In genomic region chr16:38157854-38158622, GRCm38 (mm10) we compare ENCODE assay signal across 12 mouse cellular contexts.
DNase-seq lines count a peak whose midpoint lies in the region; ATAC-seq and TF ChIP-seq lines count a peak whose summit lies in the region.
"Had no signal": no experiment of that assay in that cellular context is flagged by ENCODE, and none has a peak within 500 bp of the region (broad histone marks: within the 10 kb centered on the region; RNA-seq: fewer than 3 reads in every experiment).

No protein-coding gene starts in this region.

- peaks cover 6% of the 10 kb centered on the region for H3K79me2 ChIP-seq in heart, adult 2 months (replicated peaks; ENCODE audit: control insufficient read depth, insufficient read depth, low read length)

- H3K4me1 ChIP-seq in heart, adult 2 months (ENCODE audit: control insufficient read depth, insufficient read depth, low read length): peaks cover 2% of the 10 kb centered on the region; the same call in 1 of the 2 replicates
- H3K4me1 ChIP-seq in heart, embryonic 12.5 days (replicated peaks): peaks cover 10% of the 10 kb centered on the region; the same call in 1 of the 2 replicates
- peaks cover 11% of the 10 kb centered on the region for H3K4me1 ChIP-seq in lung, adult 2 months (ENCODE audit: control insufficient read depth, insufficient read depth, low read length)
- H3K4me1 ChIP-seq in hindbrain, embryonic 15.5 days (replicated peaks): peaks cover 19% of the 10 kb centered on the region
- H3K4me1 ChIP-seq: embryonic facial prominence, embryonic 13.5 days; limb, embryonic 15.5 days; stomach, embryonic 15.5 days had no signal

- no peak overlapping the region for H3K27ac ChIP-seq in heart, adult 2 months
- no peak overlapping the region for H3K27ac ChIP-seq in heart, embryonic 12.5 days (ENCODE audit: poor library complexity, severe bottlenecking)
- H3K27ac ChIP-seq in hindbrain, embryonic 15.5 days (replicated peaks): no peak overlapping the region
- H3K27ac ChIP-seq: embryonic facial prominence, embryonic 13.5 days; heart, embryonic 13.5 days; limb, embryonic 15.5 days; stomach, embryonic 15.5 days had no signal

- H3K9me3 ChIP-seq in heart, embryonic 12.5 days (replicated peaks): no peaks in the 10 kb centered on the region
- H3K9me3 ChIP-seq in hindbrain, embryonic 15.5 days: no peaks in the 10 kb centered on the region
- H3K9me3 ChIP-seq: embryonic facial prominence, embryonic 13.5 days; heart, embryonic 13.5 days; limb, embryonic 15.5 days; stomach, embryonic 15.5 days had no signal

- no peak for DNase-seq in heart, adult 2 months
- no peak for DNase-seq in lung, adult 2 months
- no peak for DNase-seq in lung, postnatal 4 days
- peak; percentile 74 for DNase-seq in cerebellum, adult 18-20 months
- DNase-seq in retina, postnatal 1 day: no peak

- no peak overlapping the region for H3K9ac ChIP-seq in heart, adult 2 months (ENCODE audit: low read depth, low read length)
- no peak overlapping the region for H3K9ac ChIP-seq in heart, embryonic 12.5 days
- no peak overlapping the region for H3K9ac ChIP-seq in hindbrain, embryonic 15.5 days
- H3K9ac ChIP-seq: embryonic facial prominence, embryonic 13.5 days; heart, embryonic 13.5 days; limb, embryonic 15.5 days; stomach, embryonic 15.5 days had no signal

- no peak for TF ChIP-seq EP300 in heart, adult 2 months (IDR thresholded peaks at IDR 0.05; ENCODE audit: insufficient read depth, low read depth, low read length)

- TF ChIP-seq POLR2A in heart, adult 2 months (IDR thresholded peaks at IDR 0.05; ENCODE audit: insufficient read depth, low read depth, low read length): no peak
- no peak for TF ChIP-seq POLR2A in lung, adult 2 months (IDR thresholded peaks at IDR 0.05; ENCODE audit: borderline replicate concordance, extremely low read depth, low read depth, low read length)

- WGBS in heart, adult 2 months: 95% methylated on average over 7 of the region's 7 CpGs
- WGBS in heart, embryonic 12.5 days: 88% methylated on average over 7 of the region's 7 CpGs
- WGBS in lung, adult 2 months: 91% methylated on average over 7 of the region's 7 CpGs
- WGBS in hindbrain, embryonic 15.5 days: 89% methylated on average over 7 of the region's 7 CpGs

- no peak overlapping the region for H3K4me2 ChIP-seq in heart, embryonic 12.5 days
- no peak overlapping the region for H3K4me2 ChIP-seq in hindbrain, embryonic 15.5 days
- H3K4me2 ChIP-seq: embryonic facial prominence, embryonic 13.5 days; heart, embryonic 13.5 days; limb, embryonic 15.5 days; stomach, embryonic 15.5 days had no signal

- no peak overlapping the region for H3K4me3 ChIP-seq in heart, adult 2 months
- no peak overlapping the region for H3K4me3 ChIP-seq in heart, embryonic 12.5 days
- H3K4me3 ChIP-seq in lung, adult 2 months (replicated peaks; ENCODE audit: extremely low read depth, low read depth, low read length): no peak overlapping the region
- H3K4me3 ChIP-seq in hindbrain, embryonic 15.5 days: no peak overlapping the region
- H3K4me3 ChIP-seq: embryonic facial prominence, embryonic 13.5 days; heart, embryonic 13.5 days; limb, embryonic 15.5 days; stomach, embryonic 15.5 days had no signal

- H3K36me3 ChIP-seq in heart, adult 2 months (ENCODE audit: control insufficient read depth, insufficient read depth, low read length): no peaks in the 10 kb centered on the region
- H3K36me3 ChIP-seq in heart, embryonic 12.5 days: peaks cover 5% of the 10 kb centered on the region; the same call in 1 of the 2 replicates
- no peaks in the 10 kb centered on the region for H3K36me3 ChIP-seq in hindbrain, embryonic 15.5 days
- H3K36me3 ChIP-seq: embryonic facial prominence, embryonic 13.5 days; limb, embryonic 15.5 days had no signal

- peak; percentile 32; the same call in 1 of the 2 replicates for TF ChIP-seq CTCF in heart, adult 2 months (IDR thresholded peaks at IDR 0.05)
- TF ChIP-seq CTCF in lung, adult 2 months (IDR thresholded peaks at IDR 0.05; ENCODE audit: insufficient read depth, low read length): 0 out of 2 replicates have a peak, but pooled peaks have one; percentile 12

- intact Hi-C loops in heart, adult 2 months (cut with DNase I): no loop called here

- no peaks in the 10 kb centered on the region for H3K27me3 ChIP-seq in heart, adult 2 months (ENCODE audit: control insufficient read depth, insufficient read depth, low read length)
- no peaks in the 10 kb centered on the region for H3K27me3 ChIP-seq in heart, embryonic 12.5 days (replicated peaks)
- H3K27me3 ChIP-seq in hindbrain, embryonic 15.5 days: no peaks in the 10 kb centered on the region
- H3K27me3 ChIP-seq: embryonic facial prominence, embryonic 13.5 days; heart, embryonic 13.5 days; limb, embryonic 15.5 days; stomach, embryonic 15.5 days had no signal

- no peak for ATAC-seq in heart, embryonic 12.5 days (ENCODE audit: insufficient number of reproducible peaks, low FRiP score)
- ATAC-seq in hindbrain, embryonic 15.5 days (ENCODE audit: low FRiP score, low read depth): peak; percentile 47
- no peak for ATAC-seq in megakaryocyte, adult 5-6 weeks (ENCODE audit: poor library complexity, severe bottlenecking)

Comparison
In these comparisons a context has a peak if more than half of its experiments do, and no peak if none do; other contexts are left out.
1. DNase-seq: peak in cerebellum, adult 18-20 months (2 of 2); none in heart, adult 2 months (0 of 2), lung, adult 2 months (single experiment), lung, postnatal 4 days (0 of 2) and retina, postnatal 1 day (single experiment).